Mouse (Mus musculus) frontal cortex, postnatal 14 days (tissue): ENCODE measurements around the gene Rnf20.

Source experiments
- DNase-seq, 2 experiments: peaks; one replicate each; pipeline ENCODE4 v3.0.0; 2022; ENCODE audit warnings: low spot score in 2 of 2

Rnf20 gene

DNA sequence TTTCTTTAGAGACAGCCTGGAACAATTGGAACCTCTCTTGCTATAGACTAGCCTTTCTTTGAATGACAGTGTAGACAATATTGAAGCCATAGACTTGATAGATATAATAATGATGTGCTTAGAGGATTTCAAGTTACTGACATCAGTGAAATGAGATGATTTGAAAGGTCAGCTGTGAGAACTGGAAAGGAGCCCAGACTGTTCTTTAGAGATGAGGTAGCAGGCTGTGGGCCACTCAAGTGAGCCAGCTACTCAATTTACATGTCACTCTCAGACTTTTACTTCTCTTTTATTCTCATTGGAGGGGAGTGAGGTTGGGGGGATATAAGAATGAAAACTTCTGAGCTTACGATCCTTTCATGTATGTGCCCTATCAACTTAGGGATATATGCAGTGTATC is 27.6 kb downstream of the Rnf20 start:
- DNase-seq: no peak

DNA sequence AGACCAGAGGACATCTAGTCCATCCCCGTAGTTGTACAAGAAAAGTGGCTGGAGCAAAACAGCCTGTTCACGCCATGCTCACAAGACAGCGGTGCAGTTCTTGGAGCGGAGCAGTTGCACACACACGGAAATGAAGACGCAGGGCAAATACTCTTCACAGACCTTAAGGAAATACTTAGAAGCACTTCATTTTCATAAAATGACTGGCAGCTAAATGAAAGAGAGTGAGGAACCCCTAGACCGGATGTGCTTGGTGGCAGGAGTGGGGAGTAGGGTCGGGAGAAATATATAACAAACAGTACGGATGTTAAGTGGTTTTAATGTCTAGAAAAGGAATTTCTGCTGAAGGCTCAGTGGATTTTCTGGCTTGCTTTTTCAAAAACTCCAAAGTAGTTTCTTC is 29.9 kb downstream of the Rnf20 start:
- no peak for DNase-seq

DNA sequence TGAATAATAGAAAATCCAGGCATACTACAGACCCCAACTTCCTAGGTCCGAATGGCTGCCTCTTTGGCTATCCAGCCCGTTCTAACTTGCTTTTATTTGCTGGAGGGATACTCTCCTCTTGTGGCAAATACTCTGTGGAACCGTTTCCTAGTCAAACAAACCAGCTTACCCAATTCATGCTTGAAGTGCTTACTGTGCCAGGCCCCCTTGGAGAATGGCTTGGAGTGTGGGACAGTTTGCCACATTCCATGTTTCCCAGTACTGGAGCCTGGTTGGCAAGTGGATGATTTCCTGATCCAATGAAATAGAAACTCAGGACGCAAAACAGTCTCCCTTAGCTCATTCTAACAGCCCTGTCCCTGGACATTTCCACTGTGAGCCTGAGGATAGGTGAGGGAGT is 30.4 kb downstream of the Rnf20 start:
- DNase-seq: no peak

DNA sequence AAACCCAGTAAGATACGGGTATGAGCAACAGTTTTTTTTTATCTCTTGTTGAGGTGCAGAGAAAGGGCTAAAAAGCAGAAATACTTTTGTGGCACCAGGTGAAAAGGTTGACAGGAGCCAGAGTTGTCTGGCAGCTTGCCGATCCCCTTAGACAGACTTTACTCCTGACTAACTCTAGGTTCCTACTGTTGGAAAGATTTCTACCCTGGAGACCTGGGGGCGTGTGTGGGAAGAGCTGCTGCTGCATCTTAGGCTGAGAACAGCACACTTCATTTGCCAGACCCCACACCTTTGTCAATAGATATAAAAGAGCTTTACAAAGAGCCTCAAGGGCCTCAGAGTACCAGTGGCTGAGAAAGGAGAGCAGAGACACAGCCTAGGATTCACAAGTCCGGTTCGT is 33.0 kb downstream of the Rnf20 start:
- no peak for DNase-seq

DNA sequence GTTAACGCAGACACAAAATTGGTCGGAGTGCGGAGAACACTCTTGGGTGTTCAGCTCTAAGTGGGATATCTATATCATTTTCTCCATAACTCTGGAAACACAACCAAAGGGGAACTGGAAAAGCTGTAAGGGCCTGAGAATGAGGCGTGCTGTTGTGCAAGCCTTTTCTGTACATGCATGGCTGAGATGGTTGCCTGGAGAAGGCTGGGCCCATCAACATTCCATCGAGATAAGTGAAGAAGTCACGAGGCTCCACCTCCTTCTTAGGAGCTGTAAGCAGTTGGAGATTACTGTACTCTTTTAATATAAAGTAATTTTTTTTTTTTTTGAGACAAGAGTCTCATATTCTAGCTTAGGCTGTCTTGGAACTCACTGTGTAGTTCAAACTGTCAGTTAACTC is 44.3 kb downstream of the Rnf20 start:
- no peak for DNase-seq

DNA sequence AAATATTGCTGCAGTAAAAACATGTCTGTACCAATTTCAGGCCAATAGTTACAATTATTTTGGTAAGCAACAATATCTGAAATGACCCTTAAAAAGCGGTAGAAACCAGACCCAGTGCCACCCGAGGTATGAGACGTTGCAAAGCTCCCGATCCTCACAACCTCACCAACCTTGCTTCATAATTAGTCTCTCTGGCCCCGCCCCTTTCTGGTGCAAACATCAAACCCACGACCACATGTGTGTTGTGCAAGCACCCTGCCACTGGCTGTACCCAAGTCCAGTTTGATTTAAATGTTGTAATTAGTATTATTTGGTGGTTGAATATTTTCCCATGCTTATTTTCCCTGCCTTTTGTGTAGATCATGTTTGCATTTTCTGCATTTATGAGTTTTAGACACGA is 45.0 kb downstream of the Rnf20 start:
- no peak for DNase-seq

DNA sequence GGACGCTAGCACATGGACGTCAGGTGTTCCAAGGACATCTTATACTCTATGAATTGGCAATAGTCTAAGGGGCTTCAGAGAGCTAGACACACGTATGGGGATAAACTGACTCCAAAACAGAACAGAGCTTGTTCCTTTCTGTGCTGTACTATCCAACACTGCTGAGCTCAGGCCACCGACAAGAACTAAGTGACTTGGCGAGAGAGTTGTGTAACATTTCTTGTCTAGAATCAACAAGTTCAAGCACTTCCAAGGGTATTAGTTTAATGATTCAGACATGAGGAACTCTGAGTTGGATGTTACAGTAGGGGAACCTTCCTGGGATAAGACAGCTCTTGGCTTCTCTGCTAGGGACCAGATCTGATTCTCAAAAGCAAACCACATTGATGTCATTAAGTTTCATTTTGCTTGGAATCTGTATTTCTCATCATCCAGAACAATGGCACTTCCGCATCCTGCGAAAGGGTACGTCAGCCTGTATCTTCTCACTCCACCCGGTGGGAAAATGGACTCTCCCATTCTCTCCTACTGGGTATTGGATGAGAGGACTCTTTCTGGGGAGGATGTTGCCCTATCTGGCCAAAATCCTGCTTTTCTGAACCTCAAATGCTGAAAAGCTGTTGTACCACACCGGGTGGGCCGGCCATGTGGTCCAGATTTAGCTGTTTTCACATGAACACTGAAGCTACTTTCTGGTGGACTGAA is 48.5 kb downstream of the Rnf20 start:
- DNase-seq: no peak

DNA sequence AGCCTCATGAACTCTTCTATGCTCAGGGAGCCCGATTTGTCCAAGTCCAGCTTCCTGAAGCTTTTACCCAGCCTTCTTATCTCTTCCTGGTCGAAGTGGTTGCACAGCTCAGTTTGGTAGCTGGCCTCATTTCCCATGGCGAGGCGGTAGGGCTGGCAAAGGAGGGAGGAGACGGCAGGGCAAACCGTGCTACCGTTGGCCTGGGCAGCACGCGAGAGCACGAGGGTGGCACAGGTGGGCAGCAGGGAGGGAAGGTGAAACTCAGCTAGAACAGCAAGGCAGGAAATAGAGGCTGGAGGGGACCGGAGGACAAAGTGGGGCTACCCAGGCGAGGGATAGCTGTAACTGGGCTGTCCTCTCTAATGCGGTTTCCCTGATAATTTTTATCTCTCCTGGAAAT is 50.0 kb downstream of the Rnf20 start, which contains the start of gene Ppp3r2:
TSS of gene Ppp3r2 (minus strand) at position 213 of the 400 bp plus-strand sequence.
- no peak for DNase-seq

DNA sequence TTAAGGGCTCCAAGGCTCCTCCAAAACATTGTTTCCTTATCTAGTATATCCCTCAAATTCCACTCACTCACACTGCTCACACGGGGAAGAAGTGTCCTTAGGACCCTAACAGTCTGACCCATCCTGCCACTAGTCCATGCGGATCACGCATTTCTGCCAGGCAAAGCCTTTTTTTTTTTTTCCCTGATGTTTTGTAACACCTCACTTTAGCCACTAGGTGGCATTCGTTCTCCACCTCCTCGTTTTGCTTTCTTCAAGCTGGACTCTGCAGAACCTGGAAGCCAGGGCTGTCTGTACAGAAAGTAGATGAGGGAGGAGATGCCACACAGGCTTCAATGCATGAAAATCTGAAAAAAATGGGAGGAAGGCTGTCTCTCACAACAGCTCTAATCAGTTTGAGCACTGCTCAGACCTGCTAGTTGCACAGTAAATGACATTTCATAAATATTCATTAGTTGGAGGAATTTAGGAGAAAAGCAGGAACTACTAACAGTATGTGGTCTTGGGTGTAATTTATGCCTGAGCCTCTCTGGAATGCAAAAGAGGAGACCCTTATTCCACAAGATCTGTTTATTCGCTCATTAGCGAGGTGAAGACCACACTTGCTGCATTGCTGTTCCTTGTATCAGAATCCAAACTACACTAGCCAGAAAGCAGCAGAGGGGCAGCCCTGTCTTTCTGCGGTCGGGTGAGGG is 56.9 kb downstream of the Rnf20 start:
- peak in 1 of 2 experiments; percentile 47 for DNase-seq

DNA sequence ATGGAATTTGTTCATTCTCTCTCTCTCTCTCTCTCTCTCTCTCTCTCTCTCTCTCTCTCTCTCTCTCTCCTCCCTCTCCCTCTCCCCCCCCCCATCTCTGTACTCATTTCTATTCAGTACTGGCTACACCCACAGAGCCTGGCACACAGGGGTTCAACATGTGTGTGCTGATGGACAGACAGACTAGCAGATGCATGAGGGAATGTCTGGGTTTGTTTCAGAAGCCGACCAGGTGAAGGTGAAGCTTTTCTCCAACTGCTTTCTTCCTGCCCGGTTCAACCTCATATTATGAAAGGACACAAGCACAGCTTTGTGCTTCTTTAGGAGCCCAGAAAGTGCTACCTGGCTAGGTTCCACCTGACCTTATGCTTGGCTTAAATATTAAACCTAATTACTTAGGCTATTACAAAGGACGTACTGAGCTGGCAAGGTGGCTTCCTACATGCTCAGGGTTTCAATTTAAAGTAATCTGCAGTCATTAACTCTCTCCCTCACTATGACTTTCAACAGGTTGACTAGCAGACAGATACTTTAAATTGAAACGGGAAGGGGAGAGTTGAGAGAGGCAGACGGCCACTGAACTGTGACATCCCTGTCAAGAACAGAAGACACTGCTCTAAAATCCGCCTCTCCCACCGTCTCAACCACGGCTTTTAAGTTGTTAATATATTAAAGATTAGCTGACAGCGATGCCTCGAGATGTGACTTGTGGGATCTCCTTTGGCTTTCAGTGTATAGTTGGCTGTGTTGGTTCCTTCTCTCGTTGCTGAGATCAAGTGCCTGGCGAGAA is 59.8 kb downstream of the Rnf20 start:
- no peak for DNase-seq
